15 mouse cellular contexts compared by ENCODE assay signal in the genomic region with DNA sequence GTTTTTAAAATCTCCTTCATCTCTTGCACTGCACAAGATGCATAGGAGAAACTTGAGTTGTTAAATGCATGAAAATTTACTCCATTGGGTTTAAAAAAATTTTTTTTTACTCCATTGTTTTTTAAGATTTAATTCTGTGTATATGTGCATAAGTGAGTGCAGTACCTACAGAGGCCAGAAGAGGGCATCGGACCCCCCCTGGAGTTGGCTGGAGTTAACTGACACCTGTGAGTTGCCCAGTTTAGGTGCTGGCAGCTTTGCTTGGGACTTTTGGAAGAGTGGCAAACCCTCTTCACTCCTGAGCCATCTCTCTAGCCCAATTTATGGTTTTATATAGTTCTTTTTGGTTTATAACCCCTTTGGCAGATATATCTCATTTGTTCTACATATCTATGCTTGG.
DNase-seq lines count a peak whose midpoint lies in the region; ATAC-seq and TF ChIP-seq lines count a peak whose summit lies in the region.
"Had no signal": no experiment of that assay in that cellular context is flagged by ENCODE, and none has a peak within 500 bp of the region (broad histone marks: within the 10 kb centered on the region; RNA-seq: fewer than 3 reads in every experiment).

No protein-coding gene starts in this region.

- H3K36me3 ChIP-seq in hindbrain, postnatal 0 days (ENCODE audit: insufficient read depth, low read length): no peaks in the 10 kb centered on the region
- no peaks in the 10 kb centered on the region for H3K36me3 ChIP-seq in hindbrain, embryonic 11.5 days (ENCODE audit: control insufficient read depth, insufficient read depth, low read length)
- peaks cover 15% of the 10 kb centered on the region for H3K36me3 ChIP-seq in spleen, adult 2 months (ENCODE audit: control insufficient read depth, insufficient read depth, low read length)
- H3K36me3 ChIP-seq: embryonic facial prominence, embryonic 15.5 days; heart, embryonic 10.5 days had no signal

- intact Hi-C loops in gastrocnemius, postnatal 14 days (cut with DNase I; ENCODE audit: low total_unique reads): no loop called here

- H3K4me2 ChIP-seq in hindbrain, postnatal 0 days (ENCODE audit: low read depth, low read length): no peak overlapping the region
- H3K4me2 ChIP-seq in hindbrain, embryonic 11.5 days (replicated peaks; ENCODE audit: low read depth, low read length): no peak overlapping the region
- H3K4me2 ChIP-seq: embryonic facial prominence, embryonic 15.5 days had no signal

- no peaks in the 10 kb centered on the region for H3K9me3 ChIP-seq in hindbrain, postnatal 0 days (ENCODE audit: low read length)
- H3K9me3 ChIP-seq in hindbrain, embryonic 11.5 days (ENCODE audit: control insufficient read depth, low read length): no peaks in the 10 kb centered on the region
- H3K9me3 ChIP-seq: embryonic facial prominence, embryonic 15.5 days; heart, embryonic 10.5 days had no signal

- ATAC-seq in hindbrain, postnatal 0 days: no peak
- ATAC-seq in hindbrain, embryonic 11.5 days (ENCODE audit: low FRiP score): no peak
- ATAC-seq: hindbrain, embryonic 16.5 days; midbrain, embryonic 16.5 days had no signal

- H3K9ac ChIP-seq in hindbrain, postnatal 0 days (replicated peaks; ENCODE audit: low read length): no peak overlapping the region
- no peak overlapping the region for H3K9ac ChIP-seq in hindbrain, embryonic 11.5 days (ENCODE audit: low read depth, low read length)
- H3K9ac ChIP-seq: embryonic facial prominence, embryonic 15.5 days had no signal

- H3K4me1 ChIP-seq in hindbrain, postnatal 0 days (ENCODE audit: insufficient read depth, low read length): 0 out of 2 replicates have a peak, but pooled peaks cover 10% of the 10 kb centered on the region
- H3K4me1 ChIP-seq in hindbrain, embryonic 11.5 days (replicated peaks; ENCODE audit: control insufficient read depth, insufficient read depth, low read length): no peaks in the 10 kb centered on the region
- H3K4me1 ChIP-seq in spleen, adult 2 months (ENCODE audit: control insufficient read depth, insufficient read depth, insufficient read length): no peaks in the 10 kb centered on the region
- peaks cover 12% of the 10 kb centered on the region for H3K4me1 ChIP-seq in olfactory bulb, adult 2 months (ENCODE audit: control insufficient read depth, insufficient read depth, low read length)

- 93% methylated on average over 1 of the region's 1 CpGs for WGBS in hindbrain, postnatal 0 days
- 97% methylated on average over 1 of the region's 1 CpGs for WGBS in hindbrain, embryonic 11.5 days
- WGBS in spleen, adult 2 months: 94% methylated on average over 1 of the region's 1 CpGs
- WGBS in olfactory bulb, adult 2 months: 98% methylated on average over 1 of the region's 1 CpGs

- DNase-seq in hindbrain, postnatal 0 days (ENCODE audit: low spot score): no peak
- DNase-seq in hindbrain, embryonic 11.5 days (ENCODE audit: low spot score): no peak
- DNase-seq in spleen, adult 2 months (ENCODE audit: low read depth in 1 of 2, low spot score in 2 of 2): no peak
- no peak for DNase-seq in spleen, adult 12 weeks (ENCODE audit: low spot score)
- DNase-seq in NIH3T3 (ENCODE audit: low read depth): peak; percentile 24
- no peak for DNase-seq in adrenal gland, postnatal 36 days
- DNase-seq in gastrocnemius, postnatal 14 days: no peak
- DNase-seq: kidney, postnatal 36 days; lung, postnatal 36 days; right cerebral cortex, postnatal 4 days had no signal

- H3K27me3 ChIP-seq in hindbrain, postnatal 0 days (ENCODE audit: insufficient read depth, low read length): no peaks in the 10 kb centered on the region
- H3K27me3 ChIP-seq in hindbrain, embryonic 11.5 days (ENCODE audit: control insufficient read depth, insufficient read depth, low read length): no peaks in the 10 kb centered on the region
- H3K27me3 ChIP-seq in spleen, adult 2 months (ENCODE audit: control insufficient read depth, insufficient read depth, low read length): no peaks in the 10 kb centered on the region
- H3K27me3 ChIP-seq: embryonic facial prominence, embryonic 15.5 days had no signal

- no peak overlapping the region for H3K27ac ChIP-seq in hindbrain, postnatal 0 days
- no peak overlapping the region for H3K27ac ChIP-seq in hindbrain, embryonic 11.5 days (ENCODE audit: low read depth, low read length)
- H3K27ac ChIP-seq in spleen, adult 2 months (ENCODE audit: insufficient read depth, low read length): no peak overlapping the region
- no peak overlapping the region for H3K27ac ChIP-seq in olfactory bulb, adult 2 months (ENCODE audit: insufficient read depth, low read depth, low read length)

- no peak for TF ChIP-seq POLR2A in spleen, adult 2 months (IDR thresholded peaks at IDR 0.05; ENCODE audit: low read depth, low read length)
- no peak for TF ChIP-seq POLR2A in olfactory bulb, adult 2 months (IDR thresholded peaks at IDR 0.05; ENCODE audit: insufficient read depth, low read depth, low read length)

- peak; percentile 55 for TF ChIP-seq CTCF in hindbrain, postnatal 0 days (IDR thresholded peaks at IDR 0.05; ENCODE audit: low read depth)
- TF ChIP-seq CTCF in spleen, adult 2 months (IDR thresholded peaks at IDR 0.05; ENCODE audit: extremely low read depth, insufficient read depth, insufficient read length, insufficient replicate concordance): peak; percentile 25; the same call in 1 of the 2 replicates
- peak; percentile 54; the same call in 1 of the 2 replicates for TF ChIP-seq CTCF in olfactory bulb, adult 2 months (IDR thresholded peaks at IDR 0.05; ENCODE audit: insufficient read depth, low read depth, low read length)

- no peak overlapping the region for H3K4me3 ChIP-seq in hindbrain, postnatal 0 days (ENCODE audit: low read length)
- no peak overlapping the region for H3K4me3 ChIP-seq in hindbrain, embryonic 11.5 days (ENCODE audit: low read depth, low read length)
- no peak overlapping the region for H3K4me3 ChIP-seq in spleen, adult 2 months (ENCODE audit: extremely low read depth, insufficient read depth, insufficient read length)
- H3K4me3 ChIP-seq in olfactory bulb, adult 2 months (ENCODE audit: insufficient read depth, low read depth, low read length): no peak overlapping the region
- H3K4me3 ChIP-seq: embryonic facial prominence, embryonic 15.5 days; heart, embryonic 10.5 days had no signal
